Mouse (Mus musculus) midbrain, embryonic 12.5 days (tissue): ENCODE data around the gene Serinc2. TPM values are rescaled to one million over a fixed set of nuclear protein-coding genes. Genes with fewer than 3 reads are reported as not detected.

ENCODE experiments used
- ATAC-seq: fragments of 200-750 bp; cut with Nextera tagmentation; 2 replicates; pipeline ENCODE4 v1.8.0; 2017; ENCODE audit warnings: low read depth, moderate TSS enrichment, moderate library complexity; ENCODE audit not compliant: low FRiP score
- H3K27ac ChIP-seq: fragments of 300-500 bp; sonication (generic); replicated peaks from 2 replicates; pipeline ENCODE4 v1.5.1; 2016; ENCODE audit warnings: mild to moderate bottlenecking
- H3K27me3 ChIP-seq: fragments of 300-500 bp; sonication (generic); 2 replicates; pipeline ENCODE4 v1.6.1; 2016; ENCODE audit warnings: mild to moderate bottlenecking
- H3K36me3 ChIP-seq: fragments of 300-500 bp; sonication (generic); 2 replicates; pipeline ENCODE4 v1.6.1; 2016
- H3K4me1 ChIP-seq: fragments of 300-500 bp; sonication (generic); 2 replicates; pipeline ENCODE4 v1.6.1; 2016
- H3K4me2 ChIP-seq: fragments of 300-500 bp; sonication (generic); replicated peaks from 2 replicates; pipeline ENCODE4 v1.6.1; 2016; ENCODE audit warnings: mild to moderate bottlenecking, moderate library complexity
- H3K4me3 ChIP-seq: fragments of 300-500 bp; sonication (generic); 2 replicates; pipeline ENCODE4 v1.5.1; 2016; ENCODE audit warnings: mild to moderate bottlenecking
- H3K9ac ChIP-seq: fragments of 300-500 bp; sonication (generic); replicated peaks from 2 replicates; pipeline ENCODE4 v1.6.1; 2016; ENCODE audit warnings: mild to moderate bottlenecking, moderate library complexity
- H3K9me3 ChIP-seq: fragments of 300-500 bp; sonication (generic); 2 replicates; pipeline ENCODE4 v1.6.1; 2016; ENCODE audit warnings: mild to moderate bottlenecking
- WGBS: fragments of 180-500 bp; shearing (Covaris S2); methylation state at CpG from one replicate; pipeline ENCODE4 v1.1.7; 2016; 5-methylcytosine and 5-hydroxymethylcytosine counted together
- polyA plus RNA-seq: library from polyadenylated mRNA; unstranded; fragments of >200 nt; fragmentation: Nextera tagmentation; extraction: Ambion mirVana; gene quantifications from 2 replicates; pipeline ENCODE4 v1.2.1, GENCODE M21; 2016

Gene Serinc2
- polyA plus RNA-seq, 1 experiment from 2014 or later: 66.3 TPM

- Histone ChIP-seq H3K27me3 (peaks cover 18% of the 10 kb centered on the region), H3K27ac (peak overlapping the region; percentile 97), H3K9me3 (no peaks in the 10 kb centered on the region), H3K4me3 (peak overlapping the region; percentile 75), H3K9ac (peak overlapping the region; percentile 95), H3K36me3 (no peaks in the 10 kb centered on the region), H3K4me1 (peaks cover 31% of the 10 kb centered on the region), H3K4me2 (peak overlapping the region; percentile 74)
- peak; percentile 17; the same call in 1 of the 2 replicates for ATAC-seq
- WGBS: 5% methylated on average over 12 of the region's 12 CpGs
Observed at GRCm38 (mm10) chr4:130273698-130274345, 5.2 kb downstream of the Serinc2 start.

GRCm38 (mm10) chr4:130270611-130271347 is 8.2 kb downstream of the Serinc2 start:
- Histone ChIP-seq H3K4me3 (no peak overlapping the region), H3K9ac (no peak overlapping the region), H3K27me3 (no peaks in the 10 kb centered on the region), H3K4me2 (no peak overlapping the region), H3K27ac (no peak overlapping the region), H3K9me3 (no peaks in the 10 kb centered on the region), H3K36me3 (no peaks in the 10 kb centered on the region), H3K4me1 (peaks cover 37% of the 10 kb centered on the region)
- ATAC-seq: no peak
- WGBS: 86% methylated on average over 6 of the region's 6 CpGs

GRCm38 (mm10) chr4:130270089-130270488 is 8.9 kb downstream of the Serinc2 start:
- no peak overlapping the region for H3K4me2 ChIP-seq
- no peaks in the 10 kb centered on the region for H3K36me3 ChIP-seq
- no peaks in the 10 kb centered on the region for H3K9me3 ChIP-seq
- no peak overlapping the region for H3K27ac ChIP-seq
- no peaks in the 10 kb centered on the region for H3K27me3 ChIP-seq
- WGBS: 90% methylated on average over 8 of the region's 8 CpGs
- H3K4me3 ChIP-seq: no peak overlapping the region
- peaks cover 38% of the 10 kb centered on the region for H3K4me1 ChIP-seq
- H3K9ac ChIP-seq: no peak overlapping the region
- ATAC-seq: no peak

GRCm38 (mm10) chr4:130268736-130269135 is 10.3 kb downstream of the Serinc2 start:
- peaks cover 48% of the 10 kb centered on the region for H3K4me1 ChIP-seq
- ATAC-seq: no peak
- H3K4me2 ChIP-seq: no peak overlapping the region
- H3K36me3 ChIP-seq: peaks cover 5% of the 10 kb centered on the region; the same call in 1 of the 2 replicates
- 0 out of 2 replicates have a peak overlapping the region, but pooled peaks have one; percentile 6 for H3K27ac ChIP-seq
- no peaks in the 10 kb centered on the region for H3K9me3 ChIP-seq
- H3K9ac ChIP-seq: no peak overlapping the region
- 85% methylated on average over 10 of the region's 10 CpGs for WGBS
- no peak overlapping the region for H3K4me3 ChIP-seq
- peaks cover 6% of the 10 kb centered on the region; the same call in 1 of the 2 replicates for H3K27me3 ChIP-seq

GRCm38 (mm10) chr4:130267069-130267468 is 11.9 kb downstream of the Serinc2 start:
- H3K4me3 ChIP-seq: no peak overlapping the region
- H3K4me2 ChIP-seq: no peak overlapping the region
- H3K4me1 ChIP-seq: peaks cover 34% of the 10 kb centered on the region
- H3K9me3 ChIP-seq: no peaks in the 10 kb centered on the region; the same call in 1 of the 2 replicates
- peaks cover 15% of the 10 kb centered on the region; the same call in 1 of the 2 replicates for H3K27me3 ChIP-seq
- H3K9ac ChIP-seq: no peak overlapping the region
- 80% methylated on average over 7 of the region's 7 CpGs for WGBS
- no peak overlapping the region for H3K27ac ChIP-seq
- H3K36me3 ChIP-seq: peaks cover 22% of the 10 kb centered on the region
- ATAC-seq: no peak

GRCm38 (mm10) chr4:130266601-130267000 is 12.4 kb downstream of the Serinc2 start:
- H3K27ac ChIP-seq: no peak overlapping the region
- 47% methylated on average over 9 of the region's 9 CpGs for WGBS
- peaks cover 31% of the 10 kb centered on the region for H3K4me1 ChIP-seq
- ATAC-seq: no peak
- no peaks in the 10 kb centered on the region; the same call in 1 of the 2 replicates for H3K9me3 ChIP-seq
- peaks cover 15% of the 10 kb centered on the region; the same call in 1 of the 2 replicates for H3K27me3 ChIP-seq
- H3K4me3 ChIP-seq: no peak overlapping the region
- peaks cover 27% of the 10 kb centered on the region for H3K36me3 ChIP-seq
- H3K9ac ChIP-seq: no peak overlapping the region
- no peak overlapping the region for H3K4me2 ChIP-seq

- no peak overlapping the region for H3K27ac ChIP-seq
- H3K4me2 ChIP-seq: peak overlapping the region; percentile 2; the same call in 1 of the 2 replicates
- no peak overlapping the region for H3K9ac ChIP-seq
- ATAC-seq: 0 out of 2 replicates have a peak, but pooled peaks have one; percentile 34
- no peaks in the 10 kb centered on the region; the same call in 1 of the 2 replicates for H3K9me3 ChIP-seq
- peaks cover 30% of the 10 kb centered on the region for H3K4me1 ChIP-seq
- no peak overlapping the region for H3K4me3 ChIP-seq
- peaks cover 41% of the 10 kb centered on the region for H3K36me3 ChIP-seq
- 26% methylated on average over 24 of the region's 24 CpGs for WGBS
- peaks cover 15% of the 10 kb centered on the region; the same call in 1 of the 2 replicates for H3K27me3 ChIP-seq
Observed at GRCm38 (mm10) chr4:130264698-130265349, 14.2 kb downstream of the Serinc2 start.

GRCm38 (mm10) chr4:130264131-130264530 is 14.9 kb downstream of the Serinc2 start:
- Histone ChIP-seq H3K27me3 (peaks cover 15% of the 10 kb centered on the region; the same call in 1 of the 2 replicates), H3K27ac (no peak overlapping the region), H3K4me2 (peak overlapping the region; percentile 2; the same call in 1 of the 2 replicates), H3K36me3 (peaks cover 48% of the 10 kb centered on the region), H3K4me1 (peaks cover 30% of the 10 kb centered on the region), H3K9ac (no peak overlapping the region), H3K9me3 (no peaks in the 10 kb centered on the region; the same call in 1 of the 2 replicates), H3K4me3 (no peak overlapping the region)
- WGBS: 19% methylated on average over 11 of the region's 11 CpGs
- no peak for ATAC-seq

GRCm38 (mm10) chr4:130260406-130260805 is 18.6 kb downstream of the Serinc2 start:
- Histone ChIP-seq H3K4me3 (no peak overlapping the region), H3K27ac (no peak overlapping the region), H3K4me1 (peaks cover 15% of the 10 kb centered on the region), H3K4me2 (no peak overlapping the region), H3K9me3 (no peaks in the 10 kb centered on the region; the same call in 1 of the 2 replicates), H3K36me3 (peaks cover 82% of the 10 kb centered on the region), H3K9ac (no peak overlapping the region), H3K27me3 (peaks cover 17% of the 10 kb centered on the region; the same call in 1 of the 2 replicates)
- WGBS: 33% methylated on average over 5 of the region's 5 CpGs
- no peak for ATAC-seq

GRCm38 (mm10) chr4:130252441-130253157 is 26.4 kb downstream of the Serinc2 start:
- Histone ChIP-seq H3K4me2 (no peak overlapping the region), H3K4me1 (no peaks in the 10 kb centered on the region), H3K9me3 (no peaks in the 10 kb centered on the region), H3K4me3 (no peak overlapping the region), H3K27ac (no peak overlapping the region), H3K36me3 (peaks cover 66% of the 10 kb centered on the region), H3K27me3 (no peaks in the 10 kb centered on the region), H3K9ac (no peak overlapping the region)
- ATAC-seq: no peak
- 66% methylated on average over 8 of the region's 8 CpGs for WGBS

- H3K9me3 ChIP-seq: no peaks in the 10 kb centered on the region
- H3K4me1 ChIP-seq: no peaks in the 10 kb centered on the region
- ATAC-seq: no peak
- no peak overlapping the region for H3K4me3 ChIP-seq
- no peaks in the 10 kb centered on the region for H3K27me3 ChIP-seq
- no peak overlapping the region for H3K9ac ChIP-seq
- 23% methylated on average over 2 of the region's 3 CpGs for WGBS
- H3K27ac ChIP-seq: no peak overlapping the region
- H3K4me2 ChIP-seq: no peak overlapping the region
- peaks cover 60% of the 10 kb centered on the region for H3K36me3 ChIP-seq
Observed at GRCm38 (mm10) chr4:130251763-130252162, 27.2 kb downstream of the Serinc2 start.
